ENCODE assay signal across 8 mouse cellular contexts in the genomic region with DNA sequence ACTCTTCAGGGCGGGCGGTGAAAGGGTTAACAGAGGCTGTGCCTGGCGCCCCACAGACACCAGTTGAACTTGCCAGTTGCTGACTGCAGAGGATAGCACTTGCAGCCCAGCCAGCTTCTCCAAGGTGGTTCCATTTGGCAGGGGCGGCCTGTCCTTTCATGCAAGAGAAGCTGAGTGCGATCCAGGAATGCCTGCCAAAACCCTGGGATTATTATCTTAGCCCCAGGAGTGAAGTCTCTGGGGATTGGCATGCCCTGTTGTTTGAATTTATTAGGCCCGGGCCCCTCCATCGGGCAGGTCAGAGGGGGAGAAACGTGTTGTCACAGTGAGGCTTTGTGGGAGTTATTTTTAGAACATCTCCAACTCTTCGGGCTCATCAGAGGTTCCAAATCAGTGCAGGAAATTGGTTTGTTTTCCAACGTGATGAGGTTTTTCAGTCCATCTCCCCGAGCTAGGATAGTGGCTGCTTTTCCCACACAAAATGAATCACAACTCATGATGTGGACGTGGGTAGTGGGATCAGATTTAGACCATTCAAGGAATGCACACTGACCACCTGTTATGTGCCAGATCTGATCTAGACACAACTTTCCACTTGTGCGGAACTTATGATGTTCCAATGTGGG.
DNase-seq lines count a peak whose midpoint lies in the region.

No protein-coding gene starts in this region.

- DNase-seq in adrenal gland, adult (ENCODE audit: inconsistent age in 2 of 2, low spot score in 1 of 2) = peak; percentile 60 to 71
- DNase-seq in adrenal gland, postnatal 4 days (ENCODE audit: low spot score in 2 of 2) = no peak
- peak; percentile 76 for DNase-seq in ovary, adult 18-20 months (ENCODE audit: low spot score)
- DNase-seq in ovary, postnatal 10 days (ENCODE audit: low spot score) = no peak
- DNase-seq in heart, adult 8-10 months (ENCODE audit: low spot score) = peak; percentile 36
- DNase-seq in layer of hippocampus, postnatal 14 days (ENCODE audit: low spot score in 2 of 2) = peak; percentile 42 to 77
- DNase-seq in right cerebral cortex, postnatal 4 days = peak; percentile 64
- DNase-seq in c-Kit-positive CD71-positive TER-119-positive erythroid progenitor cells, embryonic 14.5 days (ENCODE audit: low spot score) = no peak

Comparison
In these comparisons a context has a peak if more than half of its experiments do, and no peak if none do; other contexts are left out.
1. DNase-seq: peak in adrenal gland, adult (2 of 2), ovary, adult 18-20 months (single experiment), heart, adult 8-10 months (single experiment), layer of hippocampus, postnatal 14 days (2 of 2) and right cerebral cortex, postnatal 4 days (single experiment); none in adrenal gland, postnatal 4 days (0 of 2), ovary, postnatal 10 days (single experiment) and c-Kit-positive CD71-positive TER-119-positive erythroid progenitor cells, embryonic 14.5 days (single experiment).